Mouse (Mus musculus): ENCODE results near the gene Pyurf.

The Pyurf gene

GRCm38 (mm10) chr6:57691467-57692261, at the start of gene Pyurf:
TSS of gene Pyurf (minus strand) at chr6:57692078.
- DNase-seq (ENCODE audit: low spot score), result peak; percentile 74

GRCm38 (mm10) chr6:57721347-57721746, 29.5 kb upstream of the Pyurf start:
- DNase-seq (ENCODE audit: low spot score), result no peak

- no peak for DNase-seq (ENCODE audit: low spot score)
Observed at GRCm38 (mm10) chr6:57711726-57712125, 19.8 kb upstream of the Pyurf start.

GRCm38 (mm10) chr6:57706721-57707120, 14.8 kb upstream of the Pyurf start:
- DNase-seq (ENCODE audit: low spot score), result no peak

- DNase-seq (ENCODE audit: low spot score), result no peak
Observed at GRCm38 (mm10) chr6:57703703-57704102, 11.8 kb upstream of the Pyurf start.

- peak; percentile 93 for DNase-seq (ENCODE audit: low spot score)
Observed at GRCm38 (mm10) chr6:57702743-57703499, 11.0 kb upstream of the Pyurf start.

GRCm38 (mm10) chr6:57702376-57702742, 10.5 kb upstream of the Pyurf start, which contains the start of gene Lancl2:
TSS of gene Lancl2 (plus strand) at chr6:57702540.
- DNase-seq (ENCODE audit: low spot score), result peak; percentile 11

- no peak for DNase-seq (ENCODE audit: low spot score)
Observed at GRCm38 (mm10) chr6:57701686-57702085, 9.8 kb upstream of the Pyurf start.

- DNase-seq (ENCODE audit: low spot score), result no peak
Observed at GRCm38 (mm10) chr6:57693116-57693515, 1.2 kb upstream of the Pyurf start.

- DNase-seq (ENCODE audit: low spot score), result no peak
Observed at GRCm38 (mm10) chr6:57684156-57684555, 7.7 kb downstream of the Pyurf start.

GRCm38 (mm10) chr6:57661295-57661694, 30.6 kb downstream of the Pyurf start:
- DNase-seq (ENCODE audit: low spot score), result no peak

- DNase-seq (ENCODE audit: low spot score), result no peak
Observed at GRCm38 (mm10) chr6:57647256-57647655, 44.6 kb downstream of the Pyurf start.

- DNase-seq (ENCODE audit: low spot score), result no peak
Observed at GRCm38 (mm10) chr6:57641789-57642188, 50.1 kb downstream of the Pyurf start.

- no peak for DNase-seq (ENCODE audit: low spot score)
Observed at GRCm38 (mm10) chr6:57639531-57639930, 52.3 kb downstream of the Pyurf start.

Measured in spleen, adult 12 weeks (tissue).